ENCODE assay signal across 8 mouse cellular contexts in the genomic region with DNA sequence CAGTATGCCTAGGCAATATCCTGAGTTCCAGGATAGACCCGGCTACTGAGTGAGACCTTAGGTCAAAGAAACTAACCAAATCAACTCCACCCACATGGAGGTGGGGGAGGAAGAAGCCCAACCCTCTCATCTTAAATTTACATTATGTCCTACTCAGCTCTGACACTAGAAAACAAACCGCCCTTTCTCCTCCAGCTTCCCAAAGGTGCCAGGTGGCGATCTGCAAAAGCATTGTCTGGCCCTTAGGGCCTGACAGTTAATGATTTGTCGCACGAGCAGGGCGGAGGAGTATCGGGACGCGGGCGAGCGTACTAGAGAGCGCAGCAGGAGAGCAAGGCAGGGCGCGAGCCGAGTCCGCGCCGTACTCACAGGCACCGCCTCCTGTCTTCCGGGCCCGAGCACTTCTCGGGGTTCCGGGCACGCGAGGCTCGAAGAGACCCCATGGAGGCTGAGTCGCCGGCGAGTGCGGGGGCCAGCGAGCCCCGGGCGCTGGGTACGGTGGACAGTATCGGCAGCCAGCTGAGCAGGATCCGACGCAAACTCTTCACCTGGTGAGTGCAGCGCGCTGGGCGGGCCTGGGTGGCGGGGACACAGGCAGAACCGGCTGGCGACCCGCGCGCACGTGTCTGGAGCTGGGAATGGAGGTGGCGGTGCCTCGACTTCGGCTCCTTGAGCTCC. TPM values are rescaled to one million over a fixed set of nuclear protein-coding genes. Genes with fewer than 3 reads are reported as not detected.
A peak's percentile ranks its signal among the peaks of the same experiment; 100 is the strongest.
DNase-seq lines count a peak whose midpoint lies in the region; ATAC-seq and TF ChIP-seq lines count a peak whose summit lies in the region.

Gene Slc35f2, plus strand, starts transcription at position 195 of the 678 bp plus-strand sequence.

- H3K4me1 ChIP-seq in embryonic facial prominence, embryonic 13.5 days: peaks cover 13% of the 10 kb centered on the region
- H3K4me1 ChIP-seq in lung, adult 2 months (ENCODE audit: control insufficient read depth, insufficient read depth, low read length): no peaks in the 10 kb centered on the region
- H3K4me1 ChIP-seq in olfactory bulb, adult 2 months (ENCODE audit: control insufficient read depth, insufficient read depth, low read length): peaks cover 11% of the 10 kb centered on the region

- WGBS in embryonic facial prominence, embryonic 13.5 days: under 1% methylated on average over 50 of the region's 50 CpGs
- 0% methylated on average over 50 of the region's 50 CpGs for WGBS in lung, adult 2 months
- under 1% methylated on average over 50 of the region's 50 CpGs for WGBS in olfactory bulb, adult 2 months

- no peak for TF ChIP-seq CTCF in lung, adult 2 months (IDR thresholded peaks at IDR 0.05; ENCODE audit: insufficient read depth, low read length)
- no peak for TF ChIP-seq CTCF in olfactory bulb, adult 2 months (IDR thresholded peaks at IDR 0.05; ENCODE audit: insufficient read depth, low read depth, low read length)

- H3K4me2 ChIP-seq in embryonic facial prominence, embryonic 13.5 days: peak within 1 kb of the TSS; percentile 95

- H3K9me3 ChIP-seq in embryonic facial prominence, embryonic 13.5 days: no peaks in the 10 kb centered on the region

- H3K4me3 ChIP-seq in embryonic facial prominence, embryonic 13.5 days: peak within 1 kb of the TSS; percentile 63
- peak within 1 kb of the TSS; percentile 67 for H3K4me3 ChIP-seq in lung, adult 2 months (replicated peaks; ENCODE audit: extremely low read depth, low read depth, low read length)
- peak within 1 kb of the TSS; percentile 57 for H3K4me3 ChIP-seq in olfactory bulb, adult 2 months (ENCODE audit: insufficient read depth, low read depth, low read length)

- TF ChIP-seq POLR2A in lung, adult 2 months (IDR thresholded peaks at IDR 0.05; ENCODE audit: borderline replicate concordance, extremely low read depth, low read depth, low read length): no peak
- TF ChIP-seq POLR2A in olfactory bulb, adult 2 months (IDR thresholded peaks at IDR 0.05; ENCODE audit: insufficient read depth, low read depth, low read length): no peak

- peaks cover 33% of the 10 kb centered on the region for H3K27me3 ChIP-seq in embryonic facial prominence, embryonic 13.5 days

- DNase-seq in CD4-positive helper T cell, adult 2 months (ENCODE audit: low read depth, low spot score): peak; percentile 65
- peak; percentile 3 for DNase-seq in adrenal gland, adult 8-10 months
- DNase-seq in heart, postnatal 4 days: peak; percentile 14
- DNase-seq in layer of hippocampus, adult 18-20 months (ENCODE audit: low spot score in 2 of 2): peak; percentile 18 to 56
- peak; percentile 20 for DNase-seq in lung, adult 2 months
- peak; percentile 53 to 64 for DNase-seq in thymus, postnatal 10 days (ENCODE audit: low spot score in 2 of 2)

- no peak for ATAC-seq in embryonic facial prominence, embryonic 13.5 days (ENCODE audit: insufficient number of reproducible peaks, insufficient read depth, low FRiP score, low TSS enrichment, low read depth)

- H3K9ac ChIP-seq in embryonic facial prominence, embryonic 13.5 days: peak within 1 kb of the TSS; percentile 73

- H3K36me3 ChIP-seq in embryonic facial prominence, embryonic 13.5 days: no peaks in the 10 kb centered on the region

- H3K27ac ChIP-seq in embryonic facial prominence, embryonic 13.5 days: no peak within 1 kb of the TSS
- H3K27ac ChIP-seq in olfactory bulb, adult 2 months (ENCODE audit: insufficient read depth, low read depth, low read length): no peak within 1 kb of the TSS

RNA-seq across cellular contexts. Expression of gene Slc35f2, which starts in this region (rescaled TPM):
- total RNA-seq in adrenal gland, adult 8-10 months (2022): 1 to 10 TPM; 1.2 to 3.3 (median 2.5) TPM
- 10.5 and 10.9 TPM in 2 replicates for polyA plus RNA-seq in embryonic facial prominence, embryonic 13.5 days (2015; fragmentation: Nextera tagmentation; extraction: Ambion mirVana)
- under 1 TPM; 0.16 to 0.17 TPM for total RNA-seq in heart, postnatal 4 days (2021)
- total RNA-seq in layer of hippocampus, adult 18-20 months (2021): 1 to 10 TPM; 5.0 TPM
- 0.19 and 0.65 TPM in 2 replicates for polyA plus RNA-seq in lung, adult 2 months (2012; rRNA removed)
- not detected in 2 replicates for polyA plus RNA-seq in olfactory bulb, adult 2 months (2012; ENCODE audit: insufficient read depth, insufficient read length, low replicate concordance, missing spikeins)

Comparison
In these comparisons a context has a peak if more than half of its experiments do, and no peak if none do; other contexts are left out.
1. Peak in DNase-seq in heart, postnatal 4 days; RNA of the gene not detected or under 1 TPM.
2. Peak in DNase-seq and H3K4me3 ChIP-seq in lung, adult 2 months; RNA of the gene not detected or under 1 TPM.
3. DNase-seq: peak in every context shown above with its lines; median percentile 65 in CD4-positive helper T cell, adult 2 months; 58 in thymus, postnatal 10 days; 37 in layer of hippocampus, adult 18-20 months; 20 in lung, adult 2 months; 14 in heart, postnatal 4 days; 3 in adrenal gland, adult 8-10 months.